Mouse (Mus musculus) E14TG2a.4 (cell line): ENCODE data around the gene Exosc10.

ENCODE experiments used
- H3K27me3 ChIP-seq: 2 replicates; pipeline ENCODE4 v1.6.1; 2014; ENCODE audit warnings: low read length, control low read depth; ENCODE audit not compliant: insufficient read depth
- H3K36me3 ChIP-seq: 2 replicates; pipeline ENCODE4 v1.6.1; 2014; ENCODE audit warnings: low read length, control low read depth; ENCODE audit not compliant: insufficient read depth
- H3K4me1 ChIP-seq: replicated peaks from 2 replicates; pipeline ENCODE4 v1.6.1; 2014; ENCODE audit warnings: low read depth, low read length, control low read depth
- H3K4me3 ChIP-seq: replicated peaks from 2 replicates; pipeline ENCODE4 v1.5.1; 2014; ENCODE audit warnings: mild to moderate bottlenecking, low read length
- H3K9me3 ChIP-seq: 2 replicates; pipeline ENCODE4 v1.6.1; 2014; ENCODE audit warnings: low read length, control low read depth
- CTCF ChIP-seq: conservative IDR thresholded peaks from 2 replicates; pipeline ENCODE4 v1.5.1; 2014; ENCODE audit warnings: low read length
- NANOG ChIP-seq: IDR thresholded peaks from 2 replicates; pipeline ENCODE4 v1.6.1; 2014; ENCODE audit warnings: borderline replicate concordance, low read length, mixed read lengths
- POU5F1 ChIP-seq: IDR thresholded peaks from 2 replicates; pipeline ENCODE4 v1.6.1; 2014; ENCODE audit warnings: low read length, borderline replicate concordance

Exosc10 gene

GRCm38 (mm10) chr4:148557766-148558165 lies 463 bp upstream of the Exosc10 start:
- TF ChIP-seq POU5F1 (no peak), NANOG (no peak), CTCF (no peak)
- H3K4me1 ChIP-seq = peaks cover 31% of the 10 kb centered on the region
- H3K4me3 ChIP-seq = peak overlapping the region; percentile 88
- no peaks in the 10 kb centered on the region for H3K27me3 ChIP-seq
- H3K9me3 ChIP-seq = no peaks in the 10 kb centered on the region
- H3K36me3 ChIP-seq = peaks cover 70% of the 10 kb centered on the region

DNA sequence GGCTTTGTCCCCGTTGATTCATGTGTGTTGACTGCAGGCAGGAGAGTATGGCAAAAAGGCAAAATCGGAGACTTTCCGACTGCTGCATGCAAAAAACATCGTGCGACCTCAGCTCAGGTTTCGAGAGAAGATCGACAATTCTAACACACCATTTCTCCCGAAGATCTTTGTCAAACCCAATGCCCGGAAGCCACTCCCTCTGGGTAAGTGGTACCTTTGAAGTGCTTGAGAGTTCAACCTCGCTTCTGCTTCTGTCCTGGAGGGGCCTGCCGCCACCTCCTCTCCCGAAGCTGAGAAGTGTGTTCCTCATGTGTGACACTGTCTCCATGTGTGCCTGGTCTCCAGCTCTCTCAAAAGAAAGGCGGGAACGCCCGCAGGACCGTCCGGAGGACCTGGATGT lies 4.4 kb downstream of the Exosc10 start:
- TF ChIP-seq CTCF (no peak), POU5F1 (no peak), NANOG (no peak)
- no peaks in the 10 kb centered on the region for H3K27me3 ChIP-seq
- H3K4me3 ChIP-seq = 0 out of 2 replicates have a peak overlapping the region, but pooled peaks have one; percentile 24
- peaks cover 37% of the 10 kb centered on the region for H3K4me1 ChIP-seq
- peaks cover 77% of the 10 kb centered on the region for H3K36me3 ChIP-seq
- H3K9me3 ChIP-seq = no peaks in the 10 kb centered on the region

DNA sequence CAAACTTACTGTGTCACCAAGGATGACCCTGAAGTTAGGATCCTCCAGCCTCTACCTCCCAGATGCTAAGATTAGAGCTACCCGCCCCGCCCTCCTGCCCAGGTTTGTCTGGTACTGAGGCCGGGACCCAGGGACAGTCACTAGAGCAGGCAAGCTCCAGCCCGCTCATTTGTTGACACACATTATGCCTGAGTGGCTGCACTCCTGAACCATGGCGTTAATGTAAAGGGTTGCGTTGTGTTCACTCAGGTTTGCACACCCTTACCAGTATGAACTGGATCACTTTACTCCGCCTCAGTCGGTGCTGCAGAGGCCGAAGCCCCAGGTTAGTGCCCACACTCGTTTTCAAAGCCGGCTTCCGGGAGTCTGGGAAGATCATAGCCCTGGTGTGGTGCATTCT lies 5.4 kb downstream of the Exosc10 start:
- no peak for TF ChIP-seq CTCF
- no peak for TF ChIP-seq POU5F1
- no peak for TF ChIP-seq NANOG
- H3K4me3 ChIP-seq = no peak overlapping the region
- no peaks in the 10 kb centered on the region for H3K27me3 ChIP-seq
- peaks cover 86% of the 10 kb centered on the region for H3K36me3 ChIP-seq
- H3K9me3 ChIP-seq = no peaks in the 10 kb centered on the region
- H3K4me1 ChIP-seq = peaks cover 32% of the 10 kb centered on the region

GRCm38 (mm10) chr4:148570138-148570537 lies 11.9 kb downstream of the Exosc10 start:
- no peaks in the 10 kb centered on the region for H3K27me3 ChIP-seq
- TF ChIP-seq NANOG (no peak), POU5F1 (no peak), CTCF (no peak)

GRCm38 (mm10) chr4:148570693-148571295 lies 12.6 kb downstream of the Exosc10 start:
- Histone ChIP-seq H3K27me3 (no peaks in the 10 kb centered on the region), H3K4me3 (no peak overlapping the region), H3K9me3 (no peaks in the 10 kb centered on the region), H3K4me1 (peaks cover 4% of the 10 kb centered on the region; the same call in 1 of the 2 replicates), H3K36me3 (peaks cover 96% of the 10 kb centered on the region)
- no peak for TF ChIP-seq CTCF
- TF ChIP-seq NANOG = no peak
- no peak for TF ChIP-seq POU5F1

More at GRCm38 (mm10) chr4:148570138-148570537, 11.9 kb downstream of the Exosc10 start:
- H3K36me3 ChIP-seq = peaks cover 96% of the 10 kb centered on the region
- H3K4me1 ChIP-seq = peaks cover 4% of the 10 kb centered on the region; the same call in 1 of the 2 replicates
- no peaks in the 10 kb centered on the region for H3K9me3 ChIP-seq
- H3K4me3 ChIP-seq = no peak overlapping the region

- TF ChIP-seq CTCF (no peak), NANOG (no peak), POU5F1 (no peak)
- H3K27me3 ChIP-seq = no peaks in the 10 kb centered on the region
- no peaks in the 10 kb centered on the region for H3K9me3 ChIP-seq
- H3K36me3 ChIP-seq = peaks cover 97% of the 10 kb centered on the region
- H3K4me3 ChIP-seq = no peak overlapping the region
- H3K4me1 ChIP-seq = peaks cover 12% of the 10 kb centered on the region
Observed at GRCm38 (mm10) chr4:148573222-148573621, 15.0 kb downstream of the Exosc10 start.

GRCm38 (mm10) chr4:148580765-148581164 lies 22.5 kb downstream of the Exosc10 start:
- Histone ChIP-seq H3K4me3 (no peak overlapping the region), H3K36me3 (peaks cover 81% of the 10 kb centered on the region), H3K9me3 (no peaks in the 10 kb centered on the region), H3K4me1 (peaks cover 16% of the 10 kb centered on the region), H3K27me3 (no peaks in the 10 kb centered on the region)
- TF ChIP-seq NANOG (no peak), POU5F1 (no peak), CTCF (no peak)

- TF ChIP-seq NANOG (no peak), CTCF (no peak), POU5F1 (no peak)
- no peaks in the 10 kb centered on the region for H3K9me3 ChIP-seq
- H3K27me3 ChIP-seq = no peaks in the 10 kb centered on the region
- H3K4me3 ChIP-seq = no peak overlapping the region
- peaks cover 75% of the 10 kb centered on the region for H3K36me3 ChIP-seq
- peaks cover 16% of the 10 kb centered on the region for H3K4me1 ChIP-seq
Observed at GRCm38 (mm10) chr4:148581422-148581821, 23.2 kb downstream of the Exosc10 start.

GRCm38 (mm10) chr4:148583257-148583656 lies 25.0 kb downstream of the Exosc10 start:
- H3K9me3 ChIP-seq = no peaks in the 10 kb centered on the region
- H3K4me1 ChIP-seq = peaks cover 17% of the 10 kb centered on the region
- no peak for TF ChIP-seq NANOG
- no peak for TF ChIP-seq POU5F1
- no peak for TF ChIP-seq CTCF
- H3K36me3 ChIP-seq = peaks cover 56% of the 10 kb centered on the region
- H3K27me3 ChIP-seq = no peaks in the 10 kb centered on the region
- no peak overlapping the region for H3K4me3 ChIP-seq
